Mouse (Mus musculus) embryonic fibroblast, embryonic 13.5 days (primary cell): ENCODE measurements around the gene Tmco4.

ENCODE experiments used
- CTCF ChIP-seq: IDR thresholded peaks from 2 replicates; pipeline ENCODE4 v1.5.1; 2011; ENCODE audit warnings: mild to moderate bottlenecking, control low read depth, low read length, moderate library complexity, borderline replicate concordance; ENCODE audit not compliant: insufficient read depth
- POLR2A ChIP-seq: IDR thresholded peaks from 2 replicates; pipeline ENCODE4 v1.6.1; 2011; ENCODE audit warnings: low read depth, mild to moderate bottlenecking, control low read depth, low read length, moderate library complexity

DNA sequence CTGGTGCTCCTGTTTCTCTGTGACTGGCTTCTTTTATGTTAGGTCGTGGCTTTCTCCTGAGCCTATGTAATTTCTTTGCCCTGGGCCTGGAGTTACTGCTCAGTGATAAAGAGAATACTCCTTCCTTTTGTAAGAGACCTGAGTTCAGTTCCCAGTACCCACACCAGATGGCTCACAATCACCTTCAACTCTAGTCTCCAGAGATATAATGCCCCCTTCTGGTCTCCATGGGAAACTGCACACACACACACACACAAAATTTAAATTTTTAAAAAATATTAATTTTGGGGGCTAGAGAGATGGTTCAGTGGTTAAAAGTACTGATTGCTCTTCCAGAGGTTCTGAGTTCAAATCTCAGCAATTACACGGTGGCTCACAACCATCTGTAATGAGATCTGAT is 24.4 kb upstream of the Tmco4 start:
- no peak for TF ChIP-seq CTCF
- no peak for TF ChIP-seq POLR2A
